26 mouse cellular contexts compared by ENCODE assay signal in genomic region chr6:53931605-53932004, GRCm38 (mm10). TPM values are rescaled to one million over a fixed set of nuclear protein-coding genes. Genes with fewer than 3 reads are reported as not detected.
"Had no signal": no experiment of that assay in that cellular context is flagged by ENCODE, and none has a peak within 500 bp of the region (broad histone marks: within the 10 kb centered on the region; RNA-seq: fewer than 3 reads in every experiment).

No protein-coding gene starts in this region.

- H3K4me3 ChIP-seq: left cerebral cortex, adult 2 months; liver, embryonic 12.5 days; liver, embryonic 15.5 days; lung, embryonic 15.5 days; megakaryocyte, embryonic 14.5 days; midbrain, embryonic 10.5 days; midbrain, embryonic 15.5 days; neural tube, embryonic 12.5 days; neural tube, embryonic 15.5 days had no signal

- H3K4me1 ChIP-seq: liver, embryonic 12.5 days; liver, embryonic 15.5 days; megakaryocyte, embryonic 14.5 days; neural tube, embryonic 15.5 days had no signal

- H3K27ac ChIP-seq: left cerebral cortex, adult 2 months; liver, embryonic 12.5 days; liver, embryonic 15.5 days; lung, embryonic 15.5 days; midbrain, embryonic 10.5 days; midbrain, embryonic 15.5 days; neural tube, embryonic 12.5 days; neural tube, embryonic 15.5 days; stomach, postnatal 0 days had no signal

- H3K27me3 ChIP-seq: liver, embryonic 12.5 days; liver, embryonic 15.5 days; lung, embryonic 15.5 days; midbrain, embryonic 15.5 days; neural tube, embryonic 12.5 days; neural tube, embryonic 15.5 days had no signal

- H3K36me3 ChIP-seq: liver, embryonic 12.5 days; liver, embryonic 15.5 days; lung, embryonic 15.5 days; midbrain, embryonic 10.5 days; midbrain, embryonic 15.5 days; neural tube, embryonic 12.5 days; neural tube, embryonic 15.5 days had no signal

- H3K9ac ChIP-seq: liver, embryonic 12.5 days; liver, embryonic 15.5 days; lung, embryonic 15.5 days; midbrain, embryonic 15.5 days; neural tube, embryonic 12.5 days; neural tube, embryonic 15.5 days had no signal

- ATAC-seq: intestine, postnatal 0 days; liver, embryonic 12.5 days; midbrain, embryonic 15.5 days had no signal

- H3K9me3 ChIP-seq: liver, embryonic 12.5 days; liver, embryonic 15.5 days; lung, embryonic 15.5 days; megakaryocyte, embryonic 14.5 days; midbrain, embryonic 10.5 days; midbrain, embryonic 15.5 days; neural tube, embryonic 12.5 days; neural tube, embryonic 15.5 days had no signal

- H3K4me2 ChIP-seq: liver, embryonic 12.5 days; liver, embryonic 15.5 days; lung, embryonic 15.5 days; midbrain, embryonic 15.5 days; neural tube, embryonic 12.5 days; neural tube, embryonic 15.5 days had no signal

- DNase-seq: kidney, adult 2 months; kidney, postnatal 10 days; layer of hippocampus, postnatal 36 days; left cerebral cortex, postnatal 4 days; liver; lung, adult 18-20 months; lung, postnatal 10 days; lung, postnatal 36 days; right cerebral cortex, adult 18-20 months; right cerebral cortex, postnatal 14 days; right cerebral cortex, postnatal 4 days; thymus, adult 2 months; thymus, postnatal 14 days; thymus, postnatal 4 days had no signal

RNA-seq across cellular contexts. Expression of gene Cpvl, which starts 46.9 kb away (rescaled TPM):
- polyA plus RNA-seq: liver, embryonic 12.5 days; liver, embryonic 15.5 days; midbrain, embryonic 15.5 days; neural tube, embryonic 12.5 days; stomach, embryonic 14.5 days; thymus, adult 2 months had no signal
